In genomic region chr14:29296185-29296754, GRCm38 (mm10) we compare ENCODE assay signal across 24 mouse cellular contexts.
A peak's percentile ranks its signal among the peaks of the same experiment; 100 is the strongest.
DNase-seq lines count a peak whose midpoint lies in the region; ATAC-seq and TF ChIP-seq lines count a peak whose summit lies in the region.
"Had no signal": no experiment of that assay in that cellular context is flagged by ENCODE, and none has a peak within 500 bp of the region (broad histone marks: within the 10 kb centered on the region; RNA-seq: fewer than 3 reads in every experiment).

No protein-coding gene starts in this region.

- H3K4me2 ChIP-seq in forebrain, embryonic 14.5 days (ENCODE audit: low read length), result no peak overlapping the region
- H3K4me2 ChIP-seq in forebrain, embryonic 12.5 days, result no peak overlapping the region
- H3K4me2 ChIP-seq in forebrain, postnatal 0 days (ENCODE audit: low read depth), result no peak overlapping the region
- no peak overlapping the region for H3K4me2 ChIP-seq in forebrain, embryonic 13.5 days
- H3K4me2 ChIP-seq: embryonic facial prominence, embryonic 13.5 days; embryonic facial prominence, embryonic 15.5 days had no signal

- ATAC-seq in forebrain, embryonic 14.5 days, result no peak
- ATAC-seq in forebrain, embryonic 12.5 days (ENCODE audit: low FRiP score), result no peak
- peak; percentile 90; the same call in 1 of the 2 replicates for ATAC-seq in forebrain, postnatal 0 days
- ATAC-seq in forebrain, embryonic 13.5 days, result no peak
- ATAC-seq: activated CD4-positive, CD25-positive, alpha-beta regulatory T cell, adult 4 months; Patski had no signal

- no peak overlapping the region for H3K27ac ChIP-seq in forebrain, embryonic 14.5 days (ENCODE audit: low read depth, low read length)
- H3K27ac ChIP-seq in forebrain, embryonic 12.5 days, result no peak overlapping the region
- H3K27ac ChIP-seq in forebrain, postnatal 0 days (ENCODE audit: low read depth, low read length), result no peak overlapping the region
- H3K27ac ChIP-seq in forebrain, embryonic 13.5 days, result no peak overlapping the region
- H3K27ac ChIP-seq: embryonic facial prominence, embryonic 13.5 days; embryonic facial prominence, embryonic 15.5 days; forebrain, embryonic 10.5 days; gastrocnemius, adult 2 months had no signal

- no peak for TF ChIP-seq CTCF in forebrain, postnatal 0 days (IDR thresholded peaks at IDR 0.05; ENCODE audit: low read depth)

- H3K27me3 ChIP-seq in forebrain, embryonic 14.5 days (replicated peaks; ENCODE audit: control insufficient read depth, insufficient read depth, low read length), result no peaks in the 10 kb centered on the region
- H3K27me3 ChIP-seq in forebrain, embryonic 12.5 days, result no peaks in the 10 kb centered on the region
- H3K27me3 ChIP-seq in forebrain, postnatal 0 days (ENCODE audit: insufficient read depth, low read length), result no peaks in the 10 kb centered on the region
- no peaks in the 10 kb centered on the region for H3K27me3 ChIP-seq in forebrain, embryonic 13.5 days
- H3K27me3 ChIP-seq: embryonic facial prominence, embryonic 13.5 days; embryonic facial prominence, embryonic 15.5 days had no signal

- H3K9ac ChIP-seq in forebrain, embryonic 14.5 days (ENCODE audit: low read length), result no peak overlapping the region
- no peak overlapping the region for H3K9ac ChIP-seq in forebrain, embryonic 12.5 days
- no peak overlapping the region for H3K9ac ChIP-seq in forebrain, postnatal 0 days
- no peak overlapping the region for H3K9ac ChIP-seq in forebrain, embryonic 13.5 days
- H3K9ac ChIP-seq: embryonic facial prominence, embryonic 13.5 days; embryonic facial prominence, embryonic 15.5 days had no signal

- WGBS in forebrain, embryonic 14.5 days, result 51% methylated on average over 2 of the region's 2 CpGs
- WGBS in forebrain, embryonic 12.5 days, result 63% methylated on average over 2 of the region's 2 CpGs
- 35% methylated on average over 2 of the region's 2 CpGs for WGBS in forebrain, postnatal 0 days
- 57% methylated on average over 2 of the region's 2 CpGs for WGBS in forebrain, embryonic 13.5 days

- H3K4me3 ChIP-seq in forebrain, embryonic 14.5 days (ENCODE audit: low read depth, low read length), result no peak overlapping the region
- H3K4me3 ChIP-seq in forebrain, embryonic 12.5 days (replicated peaks), result no peak overlapping the region
- no peak overlapping the region for H3K4me3 ChIP-seq in forebrain, postnatal 0 days (ENCODE audit: low read depth, low read length)
- no peak overlapping the region for H3K4me3 ChIP-seq in forebrain, embryonic 13.5 days
- H3K4me3 ChIP-seq: embryonic facial prominence, embryonic 13.5 days; embryonic facial prominence, embryonic 15.5 days; erythroblast, embryonic 14.5 days; forebrain, embryonic 10.5 days; gastrocnemius, adult 2 months had no signal

- peak; percentile 32 for DNase-seq in forebrain, embryonic 14.5 days (ENCODE audit: low spot score)
- DNase-seq in forebrain, postnatal 0 days, result no peak
- peak; percentile 71 for DNase-seq in Muller cell, postnatal 12 days (ENCODE audit: inconsistent ontology term)
- peak; percentile 24 for DNase-seq in brain, adult 2 months (ENCODE audit: low read depth, low spot score)
- no peak for DNase-seq in urinary bladder, postnatal 36 days (ENCODE audit: low spot score in 2 of 2)
- no peak for DNase-seq in lung, postnatal 10 days
- DNase-seq: adrenal gland, adult 8-10 months; adrenal gland, postnatal 14 days; adrenal gland, postnatal 36 days; cerebellum, adult 11-12 months; cerebellum, adult 8-10 months; cerebellum, adult 9-11 months; cerebellum, postnatal 14 days; cerebellum, postnatal 36 days; embryo, embryonic 11 days; gastrocnemius, adult 2 months had no signal

- no peaks in the 10 kb centered on the region for H3K9me3 ChIP-seq in forebrain, embryonic 14.5 days (replicated peaks; ENCODE audit: control insufficient read depth, low read length)
- no peaks in the 10 kb centered on the region for H3K9me3 ChIP-seq in forebrain, embryonic 12.5 days
- H3K9me3 ChIP-seq in forebrain, postnatal 0 days (ENCODE audit: low read length), result no peaks in the 10 kb centered on the region
- no peaks in the 10 kb centered on the region for H3K9me3 ChIP-seq in forebrain, embryonic 13.5 days (replicated peaks)
- H3K9me3 ChIP-seq: embryonic facial prominence, embryonic 13.5 days; embryonic facial prominence, embryonic 15.5 days; forebrain, embryonic 10.5 days had no signal

- H3K4me1 ChIP-seq in forebrain, embryonic 14.5 days (ENCODE audit: control insufficient read depth, insufficient read depth, low read length), result no peaks in the 10 kb centered on the region
- H3K4me1 ChIP-seq in forebrain, embryonic 12.5 days, result no peaks in the 10 kb centered on the region
- no peaks in the 10 kb centered on the region for H3K4me1 ChIP-seq in forebrain, postnatal 0 days (ENCODE audit: insufficient read depth)
- no peaks in the 10 kb centered on the region for H3K4me1 ChIP-seq in forebrain, embryonic 13.5 days
- H3K4me1 ChIP-seq: embryonic facial prominence, embryonic 13.5 days; embryonic facial prominence, embryonic 15.5 days; forebrain, embryonic 10.5 days had no signal

- no peaks in the 10 kb centered on the region for H3K36me3 ChIP-seq in forebrain, embryonic 14.5 days (ENCODE audit: control insufficient read depth, insufficient read depth, low read length)
- H3K36me3 ChIP-seq in forebrain, embryonic 12.5 days (replicated peaks), result no peaks in the 10 kb centered on the region
- H3K36me3 ChIP-seq in forebrain, postnatal 0 days (ENCODE audit: insufficient read depth), result no peaks in the 10 kb centered on the region
- H3K36me3 ChIP-seq in forebrain, embryonic 13.5 days (ENCODE audit: poor library complexity, severe bottlenecking), result no peaks in the 10 kb centered on the region
- H3K36me3 ChIP-seq: embryonic facial prominence, embryonic 13.5 days; embryonic facial prominence, embryonic 15.5 days; forebrain, embryonic 10.5 days had no signal

Comparison
In these comparisons a context has a peak if more than half of its experiments do, and no peak if none do; other contexts are left out.
1. DNase-seq: peak in forebrain, embryonic 14.5 days (single experiment), Muller cell, postnatal 12 days (single experiment) and brain, adult 2 months (single experiment); none in forebrain, postnatal 0 days (single experiment), urinary bladder, postnatal 36 days (0 of 2) and lung, postnatal 10 days (single experiment).